ENCODE assay signal across 26 mouse cellular contexts in genomic region chr1:33589531-33589930, GRCm38 (mm10).
DNase-seq lines count a peak whose midpoint lies in the region; ATAC-seq and TF ChIP-seq lines count a peak whose summit lies in the region.
"Had no signal": no experiment of that assay in that cellular context is flagged by ENCODE, and none has a peak within 500 bp of the region (broad histone marks: within the 10 kb centered on the region; RNA-seq: fewer than 3 reads in every experiment).

No protein-coding gene starts in this region.

- peaks cover 9% of the 10 kb centered on the region for H3K4me1 ChIP-seq in limb, embryonic 12.5 days (replicated peaks)
- peaks cover 23% of the 10 kb centered on the region for H3K4me1 ChIP-seq in limb, embryonic 10.5 days
- peaks cover 8% of the 10 kb centered on the region; the same call in 1 of the 2 replicates for H3K4me1 ChIP-seq in embryonic facial prominence, embryonic 10.5 days
- H3K4me1 ChIP-seq in intestine, embryonic 15.5 days (replicated peaks), result no peaks in the 10 kb centered on the region
- H3K4me1 ChIP-seq: embryonic facial prominence, embryonic 15.5 days; forebrain, embryonic 13.5 days had no signal

- in situ Hi-C loops in Patski (cut with MboI; ENCODE audit: low pct_unique_long_range_greater_than_20kb), result no loop called here

- H3K9ac ChIP-seq in limb, embryonic 12.5 days (replicated peaks), result no peak overlapping the region
- no peak overlapping the region for H3K9ac ChIP-seq in intestine, embryonic 15.5 days
- H3K9ac ChIP-seq: embryonic facial prominence, embryonic 12.5 days; embryonic facial prominence, embryonic 15.5 days; forebrain, embryonic 13.5 days; heart, embryonic 13.5 days; hindbrain, embryonic 12.5 days had no signal

- no peaks in the 10 kb centered on the region for H3K36me3 ChIP-seq in limb, embryonic 12.5 days
- no peaks in the 10 kb centered on the region for H3K36me3 ChIP-seq in limb, embryonic 10.5 days
- H3K36me3 ChIP-seq in embryonic facial prominence, embryonic 10.5 days (replicated peaks), result no peaks in the 10 kb centered on the region
- no peaks in the 10 kb centered on the region for H3K36me3 ChIP-seq in intestine, embryonic 15.5 days
- H3K36me3 ChIP-seq: embryonic facial prominence, embryonic 12.5 days; embryonic facial prominence, embryonic 15.5 days; heart, embryonic 10.5 days; heart, embryonic 13.5 days; hindbrain, embryonic 12.5 days had no signal

- H3K27ac ChIP-seq in limb, embryonic 12.5 days, result peak overlapping the region; percentile 51
- H3K27ac ChIP-seq in limb, embryonic 10.5 days, result no peak overlapping the region
- 0 out of 2 replicates have a peak overlapping the region, but pooled peaks have one; percentile 30 for H3K27ac ChIP-seq in embryonic facial prominence, embryonic 10.5 days (replicated peaks)
- no peak overlapping the region for H3K27ac ChIP-seq in intestine, embryonic 15.5 days
- H3K27ac ChIP-seq: embryonic facial prominence, embryonic 12.5 days; embryonic facial prominence, embryonic 15.5 days; forebrain, embryonic 13.5 days; heart, adult 2 months; heart, embryonic 10.5 days; heart, embryonic 13.5 days; hindbrain, embryonic 12.5 days had no signal

- H3K27me3 ChIP-seq in limb, embryonic 12.5 days, result no peaks in the 10 kb centered on the region
- H3K27me3 ChIP-seq in limb, embryonic 10.5 days (ENCODE audit: low read depth, poor library complexity, severe bottlenecking), result no peaks in the 10 kb centered on the region
- no peaks in the 10 kb centered on the region for H3K27me3 ChIP-seq in Patski
- H3K27me3 ChIP-seq in embryonic facial prominence, embryonic 10.5 days (replicated peaks; ENCODE audit: low read depth, poor library complexity, severe bottlenecking), result no peaks in the 10 kb centered on the region
- no peaks in the 10 kb centered on the region for H3K27me3 ChIP-seq in intestine, embryonic 15.5 days (replicated peaks)
- H3K27me3 ChIP-seq: embryonic facial prominence, embryonic 12.5 days; embryonic facial prominence, embryonic 15.5 days; forebrain, embryonic 13.5 days; heart, embryonic 13.5 days; hindbrain, embryonic 12.5 days had no signal

- no peaks in the 10 kb centered on the region for H3K9me3 ChIP-seq in limb, embryonic 12.5 days
- H3K9me3 ChIP-seq in limb, embryonic 10.5 days (replicated peaks), result no peaks in the 10 kb centered on the region
- no peaks in the 10 kb centered on the region for H3K9me3 ChIP-seq in embryonic facial prominence, embryonic 10.5 days
- H3K9me3 ChIP-seq in intestine, embryonic 15.5 days, result no peaks in the 10 kb centered on the region
- H3K9me3 ChIP-seq: embryonic facial prominence, embryonic 12.5 days; embryonic facial prominence, embryonic 15.5 days; forebrain, embryonic 13.5 days; heart, embryonic 10.5 days; heart, embryonic 13.5 days; hindbrain, embryonic 12.5 days had no signal

- TF ChIP-seq CTCF in Patski (IDR thresholded peaks at IDR 0.05), result no peak

- WGBS in limb, embryonic 12.5 days, result 27% methylated on average over 2 of the region's 2 CpGs
- WGBS in limb, embryonic 10.5 days, result 59% methylated on average over 2 of the region's 2 CpGs
- 63% methylated on average over 2 of the region's 2 CpGs for WGBS in embryonic facial prominence, embryonic 10.5 days
- WGBS in intestine, embryonic 15.5 days, result 52% methylated on average over 2 of the region's 2 CpGs

- H3K4me3 ChIP-seq in limb, embryonic 12.5 days (replicated peaks), result no peak overlapping the region
- no peak overlapping the region for H3K4me3 ChIP-seq in limb, embryonic 10.5 days
- no peak overlapping the region for H3K4me3 ChIP-seq in embryonic facial prominence, embryonic 10.5 days
- H3K4me3 ChIP-seq in intestine, embryonic 15.5 days (replicated peaks), result no peak overlapping the region
- H3K4me3 ChIP-seq: embryonic facial prominence, embryonic 12.5 days; embryonic facial prominence, embryonic 15.5 days; forebrain, embryonic 13.5 days; heart, adult 2 months; heart, embryonic 10.5 days; heart, embryonic 13.5 days; hindbrain, embryonic 12.5 days had no signal

- CTCF ChIA-PET in Patski (lab: Charles Lee), result interaction anchor here (1.1 to 2.3 kb wide), 4 partner anchors 9 to 17 kb away, joined by 3 to 9 read pairs (median 4); no protein-coding TSS in a partner anchor

- POLR2A ChIA-PET in Patski (lab: Charles Lee), result no interaction called here

- H3K4me2 ChIP-seq in limb, embryonic 12.5 days, result no peak overlapping the region
- no peak overlapping the region for H3K4me2 ChIP-seq in intestine, embryonic 15.5 days (replicated peaks)
- H3K4me2 ChIP-seq: embryonic facial prominence, embryonic 12.5 days; embryonic facial prominence, embryonic 15.5 days; forebrain, embryonic 13.5 days; heart, embryonic 13.5 days; hindbrain, embryonic 12.5 days had no signal

- no peak for DNase-seq in limb, embryonic 10.5 days (ENCODE audit: low spot score)
- DNase-seq in Patski (ENCODE audit: low read depth, low spot score), result no peak
- no peak for DNase-seq in embryonic facial prominence, embryonic 10.5 days (ENCODE audit: low spot score)
- no peak for DNase-seq in kidney, adult 9 months
- DNase-seq: adrenal gland, adult 8-10 months; adrenal gland, postnatal 25 days; cerebellum, adult 11-12 months; cerebellum, adult 8-10 months; cerebellum, postnatal 10 days; gastrocnemius, postnatal 10 days; gastrocnemius, postnatal 36 days; heart, adult 2 months; heart, postnatal 14 days; heart, postnatal 4 days had no signal

- ATAC-seq in limb, embryonic 12.5 days (ENCODE audit: insufficient number of reproducible peaks, insufficient read depth, low FRiP score, low TSS enrichment, low read depth), result no peak
- ATAC-seq in Patski, result peak; percentile 76
- no peak for ATAC-seq in intestine, embryonic 15.5 days
- ATAC-seq: activated CD4-positive, CD25-positive, alpha-beta regulatory T cell, adult 4 months; CD4-positive, CD25-positive, alpha-beta regulatory T cell, adult 4 months; forebrain, embryonic 16.5 days; hindbrain, embryonic 16.5 days had no signal

Comparison
In these comparisons a context has a peak if more than half of its experiments do, and no peak if none do; other contexts are left out.
1. H3K27ac ChIP-seq: peak in limb, embryonic 12.5 days (single experiment) and embryonic facial prominence, embryonic 10.5 days (single experiment); none in limb, embryonic 10.5 days (single experiment) and intestine, embryonic 15.5 days (single experiment).